Mouse (Mus musculus) left cerebral cortex, postnatal 36 days (tissue): ENCODE measurements around the gene Abca9. TPM values are rescaled to one million over a fixed set of nuclear protein-coding genes. Genes with fewer than 3 reads are reported as not detected.

Experiments
- DNase-seq, 2 experiments: peaks; one replicate each; pipeline ENCODE4 v3.0.0; 2021 to 2022; ENCODE audit warnings: low spot score in 2 of 2, mixed read lengths in 1 of 2
- intact Hi-C: fragments of 180-260 bp; cut with DNase I; formaldehyde crosslinking; loops from one replicate; pipeline ENCODE4 v1.15.1; 2025
- total RNA-seq, 2 experiments: library from RNA; stranded (reverse); gene quantifications; 2 replicates each; pipeline ENCODE4 v1.2.3; 2021

Abca9 gene
- total RNA-seq, 2 experiments from 2014 or later = 5.4 to 9.0 TPM

- DNase-seq = no peak
- intact Hi-C loops = no loop called here
These were observed 76.7 kb downstream of the Abca9 start for GRCm38 (mm10) chr11:110091328-110091727.

DNA sequence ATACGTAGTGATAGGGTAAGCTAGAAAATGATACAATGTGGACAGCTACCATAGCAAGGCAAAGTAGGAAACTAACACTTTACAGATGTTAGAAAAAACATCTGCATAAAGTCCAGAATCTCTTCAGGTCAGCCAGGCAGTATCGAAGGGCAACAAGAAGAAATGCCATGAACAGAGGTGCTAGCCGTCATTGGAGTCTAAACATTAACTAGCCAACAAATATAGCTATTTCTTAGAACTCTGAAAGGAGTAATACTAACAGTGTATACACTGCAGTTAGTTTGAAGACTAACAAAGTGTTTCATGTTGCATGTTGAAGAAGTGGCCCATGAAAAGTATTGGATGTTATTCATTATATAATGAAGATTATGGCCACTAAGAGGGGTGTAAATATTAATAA, 95.8 kb downstream of the Abca9 start:
- DNase-seq = no peak
- intact Hi-C loops = no loop called here

GRCm38 (mm10) chr11:110061032-110061431, 107.0 kb downstream of the Abca9 start:
- intact Hi-C loops = no loop called here
- no peak for DNase-seq

- intact Hi-C loops = no loop called here
- no peak for DNase-seq
These were observed 107.9 kb downstream of the Abca9 start for GRCm38 (mm10) chr11:110060127-110060526.

DNA sequence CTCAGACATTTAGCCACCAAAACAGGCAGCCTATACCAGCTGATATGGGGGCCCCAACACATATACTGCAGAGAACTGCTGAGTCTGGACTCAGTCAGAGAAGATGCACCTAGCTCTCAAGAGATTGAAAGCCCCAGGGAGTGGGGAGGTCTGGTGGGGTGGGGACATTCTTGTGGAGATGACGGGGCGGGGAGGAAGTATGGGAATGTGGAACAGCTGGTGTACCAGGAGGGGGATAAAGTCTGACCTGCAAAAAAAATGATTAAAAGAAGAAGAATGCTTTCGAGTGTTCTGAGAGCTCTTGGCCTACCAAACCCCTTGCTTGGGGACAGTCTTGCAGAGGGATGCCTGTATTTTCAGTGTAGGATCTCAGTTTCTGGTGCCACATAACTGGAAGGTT, 114.3 kb downstream of the Abca9 start:
- intact Hi-C loops = no loop called here
- no peak for DNase-seq

Other genes with a start within 250 kb of the Abca9 start
- gene Abca8b, start 172.4 kb downstream of the Abca9 start, total RNA-seq = 10 to 100 TPM; 11.1 to 12.3 TPM
- gene Abca8a, start 72.2 kb downstream of the Abca9 start, total RNA-seq = 1 to 10 TPM; 1.5 to 2.0 TPM
- gene Abca6, start 83.6 kb upstream of the Abca9 start, total RNA-seq = 1 to 10 TPM; 1.1 to 1.6 TPM
- gene Abca5, start 169.5 kb upstream of the Abca9 start, total RNA-seq = 10 to 100 TPM; 40.7 to 47.3 TPM
- 10 to 100 TPM; 24.7 to 31.1 TPM for gene Map2k6, start 230.9 kb upstream of the Abca9 start, total RNA-seq